Mouse (Mus musculus): ENCODE measurements around the gene Pld6. TPM values are rescaled to one million over a fixed set of nuclear protein-coding genes. Genes with fewer than 3 reads are reported as not detected.
A peak's percentile ranks its signal among the peaks of the same experiment; 100 is the strongest.

The Pld6 gene
- polyA plus RNA-seq, 1 experiment from 2014 or later: 2.4 TPM

DNA sequence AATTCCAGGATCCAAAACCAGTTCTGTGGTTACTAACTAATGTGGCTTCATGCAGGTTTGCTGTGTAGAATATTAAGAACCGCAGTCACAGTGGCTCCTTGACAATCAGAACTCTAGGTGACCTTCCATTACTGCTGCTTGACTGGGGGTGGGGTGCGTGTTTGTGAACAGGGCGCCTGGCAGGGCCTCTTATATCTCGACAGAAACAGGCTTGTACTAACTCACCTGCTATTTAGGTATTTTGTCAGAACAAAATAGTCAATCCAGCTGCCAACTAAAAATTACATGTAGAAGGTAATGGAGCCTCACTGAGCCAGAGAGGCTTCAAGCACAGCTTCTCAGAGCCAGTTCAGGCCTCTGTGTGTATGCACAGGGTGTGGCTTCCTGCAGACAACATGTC lies 7.2 kb downstream of the Pld6 start:
- no peaks in the 10 kb centered on the region for H3K9me3 ChIP-seq (replicated peaks)
- 72% methylated on average over 4 of the region's 4 CpGs for WGBS (ENCODE audit: insufficient replicate concordance)
- no peak overlapping the region for H3K4me2 ChIP-seq
- no peak overlapping the region for H3K27ac ChIP-seq
- H3K4me3 ChIP-seq: no peak overlapping the region
- H3K9ac ChIP-seq: no peak overlapping the region
- H3K36me3 ChIP-seq: peaks cover 22% of the 10 kb centered on the region
- H3K4me1 ChIP-seq: no peaks in the 10 kb centered on the region
- no peak for ATAC-seq
- no peaks in the 10 kb centered on the region for H3K27me3 ChIP-seq (replicated peaks)

DNA sequence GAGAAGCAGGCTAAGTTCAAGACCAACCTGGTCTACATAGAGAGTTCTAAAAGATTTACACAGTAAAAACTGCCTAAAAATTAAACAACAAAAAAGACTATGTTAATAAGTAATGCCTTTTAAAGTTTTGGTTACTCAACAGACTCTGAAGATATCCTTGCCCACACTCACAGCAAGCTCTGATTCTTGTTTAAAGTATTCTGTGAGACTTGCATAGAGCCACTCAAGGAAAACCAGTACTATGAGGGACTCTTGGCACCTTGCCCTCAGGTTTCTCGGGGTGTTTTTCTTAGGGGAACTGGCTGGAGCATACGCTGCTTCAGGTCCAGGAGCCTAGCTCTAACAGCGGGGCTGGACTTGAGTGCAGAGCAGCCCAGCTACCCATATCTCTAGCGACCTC lies 8.0 kb downstream of the Pld6 start:
- no peak for ATAC-seq
- Histone ChIP-seq H3K27ac (no peak overlapping the region), H3K9ac (no peak overlapping the region), H3K4me1 (no peaks in the 10 kb centered on the region), H3K27me3 (replicated peaks) (no peaks in the 10 kb centered on the region), H3K9me3 (replicated peaks) (no peaks in the 10 kb centered on the region), H3K4me3 (no peak overlapping the region), H3K36me3 (peaks cover 28% of the 10 kb centered on the region), H3K4me2 (no peak overlapping the region)
- WGBS (ENCODE audit: insufficient replicate concordance): 84% methylated on average over 4 of the region's 4 CpGs

DNA sequence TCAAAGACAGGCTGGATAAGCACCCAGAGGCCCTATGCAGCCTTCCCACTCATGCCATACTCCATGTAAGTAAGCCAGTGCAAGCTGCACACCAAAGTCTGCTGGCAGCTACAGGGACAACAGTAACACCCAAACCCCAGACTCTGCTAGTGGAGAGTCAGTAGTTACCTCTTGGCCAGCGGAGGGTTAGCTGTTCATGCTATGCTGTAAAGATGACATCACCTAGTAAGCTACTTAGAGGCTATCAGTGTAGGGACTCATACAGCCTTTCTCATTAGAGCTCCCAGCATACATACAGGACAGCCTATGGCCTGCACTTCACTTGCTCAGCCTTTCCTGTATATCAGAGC lies 8.6 kb downstream of the Pld6 start:
- WGBS (ENCODE audit: insufficient replicate concordance): 51% methylated on average over 1 of the region's 1 CpGs
- Histone ChIP-seq H3K4me2 (no peak overlapping the region), H3K4me3 (no peak overlapping the region), H3K27ac (no peak overlapping the region), H3K9me3 (replicated peaks) (no peaks in the 10 kb centered on the region), H3K36me3 (peaks cover 33% of the 10 kb centered on the region), H3K9ac (no peak overlapping the region), H3K27me3 (replicated peaks) (no peaks in the 10 kb centered on the region), H3K4me1 (no peaks in the 10 kb centered on the region)
- 0 out of 2 replicates have a peak, but pooled peaks have one; percentile 5 for ATAC-seq

DNA sequence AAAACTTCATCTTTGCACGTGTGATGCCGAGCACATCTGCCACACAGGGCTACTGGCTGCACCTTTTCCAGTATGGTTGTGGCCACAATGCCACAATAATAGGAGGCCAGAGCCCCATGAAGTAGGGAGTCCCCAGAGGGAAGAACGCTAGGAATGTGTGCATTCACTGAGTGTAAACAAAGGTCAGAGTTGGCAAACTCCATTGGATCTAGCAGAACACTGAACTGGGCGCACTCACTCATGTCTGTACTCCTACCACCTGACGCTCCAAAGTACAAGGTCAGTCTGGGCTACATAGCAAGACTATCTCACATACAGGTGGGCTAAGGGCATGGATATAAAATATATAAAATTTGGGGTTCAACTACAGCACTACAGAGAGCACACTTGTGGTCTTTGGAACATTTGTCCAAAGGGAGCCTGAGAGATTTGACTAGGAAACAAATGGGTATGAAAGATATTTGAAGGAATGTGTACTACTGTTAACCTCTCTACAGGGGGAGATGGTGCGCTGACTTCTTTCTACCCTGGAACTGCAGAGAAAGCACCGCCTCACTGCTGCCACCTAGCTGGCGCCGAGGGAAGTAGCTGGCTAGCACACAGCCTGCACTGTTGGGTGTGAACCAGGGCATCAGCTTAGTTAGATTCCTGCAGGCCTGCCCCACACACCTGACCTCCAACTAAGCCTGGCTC lies 9.1 kb downstream of the Pld6 start:
- 46% methylated on average over 9 of the region's 9 CpGs for WGBS (ENCODE audit: insufficient replicate concordance)
- no peak overlapping the region for H3K4me3 ChIP-seq
- ATAC-seq: peak; percentile 76
- no peaks in the 10 kb centered on the region for H3K27me3 ChIP-seq (replicated peaks)
- H3K9ac ChIP-seq: no peak overlapping the region
- no peak overlapping the region for H3K4me2 ChIP-seq
- H3K27ac ChIP-seq: no peak overlapping the region
- peaks cover 39% of the 10 kb centered on the region for H3K36me3 ChIP-seq
- H3K4me1 ChIP-seq: no peaks in the 10 kb centered on the region
- H3K9me3 ChIP-seq (replicated peaks): no peaks in the 10 kb centered on the region

DNA sequence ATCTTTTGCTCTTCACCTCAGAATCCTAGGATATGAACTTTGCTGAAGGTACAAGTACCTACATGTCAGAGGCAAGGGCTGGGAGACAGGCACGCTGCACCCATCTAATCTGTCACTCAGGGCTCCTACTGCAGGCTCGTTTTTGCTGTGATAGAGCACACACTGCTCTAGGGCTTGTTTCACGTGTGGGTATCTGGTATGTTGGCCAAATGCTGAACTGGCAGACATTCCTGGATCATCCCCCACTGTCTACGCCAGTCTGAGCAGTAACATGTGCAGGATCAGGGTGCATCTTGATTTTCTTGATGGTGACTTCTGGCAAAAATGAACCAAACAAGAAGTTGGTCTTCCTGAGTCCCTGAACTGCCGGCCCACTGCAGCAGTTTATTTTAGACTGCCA lies 10.2 kb downstream of the Pld6 start:
- H3K27me3 ChIP-seq (replicated peaks): no peaks in the 10 kb centered on the region
- no peak for ATAC-seq
- 81% methylated on average over 5 of the region's 5 CpGs for WGBS (ENCODE audit: insufficient replicate concordance)
- H3K9ac ChIP-seq: no peak overlapping the region
- no peaks in the 10 kb centered on the region for H3K4me1 ChIP-seq
- no peaks in the 10 kb centered on the region for H3K9me3 ChIP-seq (replicated peaks)
- H3K4me2 ChIP-seq: no peak overlapping the region
- no peak overlapping the region for H3K27ac ChIP-seq
- no peak overlapping the region for H3K4me3 ChIP-seq
- H3K36me3 ChIP-seq: peaks cover 47% of the 10 kb centered on the region

DNA sequence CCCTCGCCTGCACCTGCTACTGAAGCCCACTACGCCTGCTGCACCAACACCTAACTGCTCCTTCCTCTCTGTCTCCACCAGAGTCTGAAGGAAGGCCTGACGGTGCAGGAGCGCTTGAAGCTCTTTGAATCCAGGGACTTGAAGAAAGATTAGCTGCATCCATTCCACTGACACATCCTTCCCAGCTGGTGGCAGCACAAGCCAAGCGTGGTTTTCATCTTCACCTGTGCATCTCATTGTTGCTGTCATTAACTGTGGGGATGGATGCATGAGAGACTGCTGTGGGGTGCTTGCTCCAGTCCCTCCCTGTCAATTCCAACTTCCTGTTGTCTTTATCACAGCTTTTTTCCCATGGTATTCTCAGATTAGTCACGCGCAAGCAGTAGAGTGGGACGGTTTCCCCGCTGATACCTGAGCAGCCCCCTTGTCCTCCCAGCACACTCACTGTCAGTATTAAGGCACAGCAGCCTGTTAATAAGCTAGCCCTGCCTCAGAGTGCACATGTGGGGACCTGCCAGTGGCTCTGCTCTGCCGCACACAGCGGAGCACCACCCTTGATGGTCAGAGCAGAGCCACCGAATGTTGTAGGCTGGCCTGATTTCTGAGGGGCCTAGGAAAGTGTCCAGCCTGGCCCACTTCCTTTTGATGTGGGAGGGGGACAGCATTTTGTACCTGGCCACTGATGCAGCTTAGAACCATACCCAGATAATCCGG lies 11.9 kb downstream of the Pld6 start:
- H3K4me3 ChIP-seq: no peak overlapping the region
- H3K36me3 ChIP-seq: peaks cover 64% of the 10 kb centered on the region
- H3K27me3 ChIP-seq (replicated peaks): no peaks in the 10 kb centered on the region
- ATAC-seq: no peak
- H3K9ac ChIP-seq: no peak overlapping the region
- no peak overlapping the region for H3K27ac ChIP-seq
- no peak overlapping the region for H3K4me2 ChIP-seq
- no peaks in the 10 kb centered on the region for H3K4me1 ChIP-seq
- WGBS (ENCODE audit: insufficient replicate concordance): 86% methylated on average over 13 of the region's 13 CpGs
- no peaks in the 10 kb centered on the region for H3K9me3 ChIP-seq (replicated peaks)

DNA sequence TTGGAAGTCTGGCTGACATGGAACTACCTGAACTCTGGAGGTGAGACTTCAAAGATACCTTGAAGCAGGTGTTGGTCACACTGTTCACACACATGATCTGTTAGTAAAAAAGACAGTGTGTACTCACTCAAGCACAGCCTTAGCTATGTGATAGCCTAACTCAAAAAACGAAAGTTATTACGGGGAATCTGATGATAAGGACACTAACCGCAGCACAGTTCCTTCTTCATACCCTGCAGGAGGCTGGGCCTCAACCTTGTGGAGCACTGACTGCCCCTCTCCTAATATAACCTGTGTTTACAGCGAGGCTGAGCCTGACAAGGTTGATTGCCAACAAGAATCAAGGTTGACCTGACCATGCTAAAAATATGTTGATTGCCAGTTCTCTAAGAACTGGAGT lies 12.9 kb downstream of the Pld6 start:
- Histone ChIP-seq H3K4me2 (no peak overlapping the region), H3K36me3 (peaks cover 74% of the 10 kb centered on the region), H3K27me3 (replicated peaks) (no peaks in the 10 kb centered on the region), H3K4me3 (no peak overlapping the region), H3K9ac (no peak overlapping the region), H3K4me1 (no peaks in the 10 kb centered on the region), H3K9me3 (replicated peaks) (no peaks in the 10 kb centered on the region), H3K27ac (no peak overlapping the region)
- WGBS (ENCODE audit: insufficient replicate concordance): 56% methylated on average over 4 of the region's 4 CpGs
- no peak for ATAC-seq

DNA sequence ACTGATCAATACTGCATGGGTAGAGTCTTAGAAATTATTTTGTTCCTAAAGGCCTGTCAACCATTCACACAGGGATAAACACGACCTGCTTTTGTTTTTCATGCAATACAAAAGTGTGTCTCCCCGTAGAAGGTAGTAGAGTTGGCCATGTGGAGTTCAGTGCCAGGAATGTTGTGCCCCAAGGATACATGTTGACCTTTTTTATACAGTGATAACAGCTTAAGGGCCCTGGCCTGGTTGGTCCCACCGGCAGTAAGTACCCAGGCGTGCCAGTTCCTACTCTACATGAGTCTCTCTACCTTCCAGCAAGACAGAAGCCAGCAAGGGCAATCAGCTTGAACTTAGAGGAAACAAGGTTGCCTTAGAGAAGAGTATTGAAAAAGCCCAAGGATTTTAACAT lies 14.5 kb downstream of the Pld6 start:
- Histone ChIP-seq H3K4me2 (no peak overlapping the region), H3K27ac (no peak overlapping the region), H3K4me3 (no peak overlapping the region), H3K9ac (no peak overlapping the region), H3K4me1 (no peaks in the 10 kb centered on the region), H3K27me3 (replicated peaks) (no peaks in the 10 kb centered on the region), H3K36me3 (peaks cover 90% of the 10 kb centered on the region), H3K9me3 (replicated peaks) (no peaks in the 10 kb centered on the region)
- WGBS (ENCODE audit: insufficient replicate concordance): 78% methylated on average over 4 of the region's 4 CpGs
- no peak for ATAC-seq

DNA sequence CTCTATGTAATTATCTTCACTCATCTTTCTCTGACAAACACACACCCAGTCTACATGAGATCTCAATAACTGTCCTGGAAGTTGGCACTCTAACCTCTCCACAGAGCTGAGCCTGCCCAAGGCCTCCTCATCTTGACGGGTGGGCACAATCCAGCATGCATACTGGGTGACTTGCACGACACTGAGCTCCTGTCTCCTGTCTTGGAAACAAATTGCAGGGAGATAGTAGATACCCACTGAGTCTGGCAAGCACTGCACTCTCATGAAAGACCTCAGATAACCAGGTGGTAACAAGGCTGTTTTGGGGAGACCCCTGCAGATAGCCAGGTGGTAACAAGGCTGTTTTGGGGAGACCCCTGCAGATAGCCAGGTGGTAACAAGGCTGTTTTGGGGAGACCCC lies 15.2 kb downstream of the Pld6 start:
- H3K9me3 ChIP-seq (replicated peaks): no peaks in the 10 kb centered on the region
- H3K27me3 ChIP-seq (replicated peaks): no peaks in the 10 kb centered on the region
- peaks cover 92% of the 10 kb centered on the region for H3K36me3 ChIP-seq
- WGBS (ENCODE audit: insufficient replicate concordance): 71% methylated on average over 2 of the region's 2 CpGs
- no peak for ATAC-seq
- H3K27ac ChIP-seq: no peak overlapping the region
- H3K4me1 ChIP-seq: no peaks in the 10 kb centered on the region
- no peak overlapping the region for H3K9ac ChIP-seq
- no peak overlapping the region for H3K4me2 ChIP-seq
- no peak overlapping the region for H3K4me3 ChIP-seq

DNA sequence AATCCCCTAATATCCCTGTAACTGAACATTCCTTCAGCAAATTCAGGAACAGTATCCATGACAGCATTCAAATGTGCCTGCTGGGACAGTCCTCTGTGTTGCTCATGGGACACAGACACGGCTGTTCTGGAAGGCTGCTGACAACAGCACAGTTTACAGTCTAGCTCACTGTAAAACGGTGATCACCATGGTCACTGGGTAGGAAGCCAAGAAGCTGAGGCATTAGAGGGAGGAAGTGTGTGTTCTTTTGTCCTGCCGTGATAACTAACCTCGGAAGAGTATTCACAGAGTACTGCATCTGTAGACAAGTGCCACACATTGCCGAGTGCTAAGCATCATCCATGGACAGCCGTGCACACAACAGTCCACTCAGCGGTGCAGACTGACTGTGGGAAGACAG lies 16.7 kb downstream of the Pld6 start:
- Histone ChIP-seq H3K27ac (no peak overlapping the region), H3K4me2 (no peak overlapping the region), H3K9me3 (replicated peaks) (no peaks in the 10 kb centered on the region), H3K4me1 (no peaks in the 10 kb centered on the region), H3K36me3 (peaks cover 94% of the 10 kb centered on the region), H3K9ac (no peak overlapping the region), H3K27me3 (replicated peaks) (no peaks in the 10 kb centered on the region), H3K4me3 (no peak overlapping the region)
- ATAC-seq: no peak
- WGBS (ENCODE audit: insufficient replicate concordance): 49% methylated on average over 7 of the region's 7 CpGs

DNA sequence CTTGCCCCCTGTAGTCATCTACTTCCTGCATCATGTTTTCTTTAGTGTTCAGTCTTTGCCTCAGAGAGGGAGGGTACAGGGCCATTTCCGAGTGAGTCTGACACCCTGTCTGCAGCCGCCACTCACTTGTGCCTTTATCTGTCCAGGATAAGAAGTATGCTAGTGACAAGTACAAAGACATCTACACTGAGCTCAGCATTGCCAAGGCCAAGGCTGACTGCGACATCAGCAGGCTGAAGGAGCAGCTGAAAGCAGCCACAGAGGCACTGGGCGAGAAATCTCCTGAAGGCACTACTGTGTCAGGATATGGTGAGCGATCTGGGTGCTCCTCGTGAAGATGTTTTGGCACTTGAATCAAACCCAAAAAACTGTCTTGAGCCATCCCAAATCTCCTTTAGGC lies 17.7 kb downstream of the Pld6 start:
- H3K27me3 ChIP-seq (replicated peaks): no peaks in the 10 kb centered on the region
- no peaks in the 10 kb centered on the region for H3K4me1 ChIP-seq
- no peak for ATAC-seq
- no peak overlapping the region for H3K9ac ChIP-seq
- H3K9me3 ChIP-seq (replicated peaks): no peaks in the 10 kb centered on the region
- no peak overlapping the region for H3K4me3 ChIP-seq
- no peak overlapping the region for H3K27ac ChIP-seq
- H3K4me2 ChIP-seq: no peak overlapping the region
- peaks cover 96% of the 10 kb centered on the region for H3K36me3 ChIP-seq
- 61% methylated on average over 6 of the region's 6 CpGs for WGBS (ENCODE audit: insufficient replicate concordance)

DNA sequence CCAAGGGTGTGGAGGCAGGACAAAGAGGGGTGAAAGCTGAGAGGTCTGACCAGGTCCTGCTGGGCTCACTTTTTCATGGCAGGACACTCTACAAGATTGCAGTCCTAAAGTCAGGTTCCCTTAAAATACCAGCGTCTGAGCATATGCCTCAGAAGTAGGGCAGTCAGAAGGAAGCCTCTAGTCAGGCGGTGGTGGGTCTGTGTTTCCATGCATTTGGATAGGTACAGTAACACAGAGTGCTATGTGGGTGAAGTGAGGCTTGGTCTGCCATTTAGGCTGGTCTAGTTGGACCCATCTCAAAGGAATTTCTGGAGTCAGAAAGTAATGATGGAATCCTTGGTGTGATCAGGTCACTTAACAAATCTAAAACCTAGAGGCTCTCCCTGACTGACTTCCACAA lies 18.1 kb downstream of the Pld6 start:
- Histone ChIP-seq H3K9ac (no peak overlapping the region), H3K4me3 (no peak overlapping the region), H3K4me1 (no peaks in the 10 kb centered on the region), H3K36me3 (peaks cover 96% of the 10 kb centered on the region), H3K27me3 (replicated peaks) (no peaks in the 10 kb centered on the region), H3K4me2 (no peak overlapping the region), H3K9me3 (replicated peaks) (no peaks in the 10 kb centered on the region), H3K27ac (no peak overlapping the region)
- no peak for ATAC-seq
- WGBS (ENCODE audit: insufficient replicate concordance): 78% methylated on average over 2 of the region's 2 CpGs

DNA sequence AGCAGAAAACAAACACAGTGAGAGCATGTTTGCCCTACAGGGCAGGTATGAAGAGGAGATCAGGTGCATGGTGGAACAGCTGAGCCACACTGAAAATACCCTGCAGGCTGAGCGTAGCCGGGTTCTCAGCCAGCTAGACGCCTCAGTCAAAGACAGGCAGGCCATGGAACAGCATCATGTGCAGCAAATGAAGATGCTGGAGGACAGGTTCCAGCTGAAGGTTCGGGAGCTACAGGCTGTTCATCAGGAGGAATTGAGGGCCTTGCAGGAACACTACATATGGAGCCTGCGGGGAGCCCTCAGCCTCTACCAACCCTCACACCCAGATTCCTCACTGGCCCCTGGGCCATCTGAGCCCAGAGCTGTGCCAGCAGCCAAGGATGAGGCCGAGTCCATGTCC lies 26.6 kb downstream of the Pld6 start:
- Histone ChIP-seq H3K27ac (no peak overlapping the region), H3K9me3 (replicated peaks) (no peaks in the 10 kb centered on the region), H3K4me3 (no peak overlapping the region), H3K4me2 (no peak overlapping the region), H3K27me3 (replicated peaks) (no peaks in the 10 kb centered on the region), H3K4me1 (no peaks in the 10 kb centered on the region), H3K9ac (no peak overlapping the region), H3K36me3 (peaks cover 91% of the 10 kb centered on the region)
- 89% methylated on average over 6 of the region's 6 CpGs for WGBS (ENCODE audit: insufficient replicate concordance)
- no peak for ATAC-seq
